In the genomic region with DNA sequence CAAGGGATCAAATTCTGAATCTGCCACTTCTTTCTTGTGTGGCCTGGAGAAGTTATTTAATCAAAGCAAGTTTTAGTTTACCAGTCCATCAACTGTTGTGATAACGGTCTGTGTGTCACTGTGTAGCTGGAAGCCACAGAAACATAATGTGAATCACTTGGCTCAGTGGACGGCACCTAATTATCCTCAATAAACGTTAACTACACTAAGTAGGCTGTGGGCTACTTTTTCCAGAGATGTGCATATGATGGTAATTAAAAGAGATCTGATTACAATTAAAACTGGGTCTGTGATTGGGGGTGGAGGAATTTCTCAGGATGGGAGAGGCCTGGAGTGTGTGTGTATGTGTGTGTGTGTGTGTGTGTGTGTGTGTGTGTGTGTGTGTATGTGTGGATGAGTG, we compare ENCODE assay signal across 23 mouse cellular contexts.
"Had no signal": no experiment of that assay in that cellular context is flagged by ENCODE, and none has a peak within 500 bp of the region (broad histone marks: within the 10 kb centered on the region; RNA-seq: fewer than 3 reads in every experiment).

No protein-coding gene starts in this region.

- H3K27ac ChIP-seq: heart, adult 2 months; heart, embryonic 13.5 days; heart, embryonic 15.5 days; hindbrain, embryonic 12.5 days; hindbrain, embryonic 15.5 days; hindbrain, postnatal 0 days; kidney, embryonic 15.5 days; kidney, postnatal 0 days; left cerebral cortex, adult 2 months; limb, embryonic 10.5 days; limb, embryonic 12.5 days had no signal

- H3K36me3 ChIP-seq: heart, embryonic 13.5 days; heart, embryonic 15.5 days; hindbrain, embryonic 12.5 days; hindbrain, embryonic 15.5 days; kidney, embryonic 15.5 days; limb, embryonic 10.5 days; limb, embryonic 12.5 days had no signal

- H3K4me2 ChIP-seq: heart, embryonic 11.5 days; heart, embryonic 13.5 days; heart, embryonic 15.5 days; hindbrain, embryonic 12.5 days; hindbrain, embryonic 15.5 days; kidney, embryonic 15.5 days; limb, embryonic 12.5 days; liver, embryonic 11.5 days had no signal

- H3K9me3 ChIP-seq: heart, embryonic 13.5 days; heart, embryonic 15.5 days; hindbrain, embryonic 12.5 days; hindbrain, embryonic 15.5 days; kidney, embryonic 15.5 days; limb, embryonic 10.5 days; limb, embryonic 12.5 days had no signal

- DNase-seq: gastrocnemius, postnatal 14 days; gastrocnemius, postnatal 36 days; heart, adult 2 months; heart, postnatal 14 days; heart, postnatal 36 days; kidney, adult 11 months; kidney, adult 2 months; kidney, adult 9 months; kidney, postnatal 14 days; liver had no signal

- H3K9ac ChIP-seq: heart, embryonic 13.5 days; heart, embryonic 15.5 days; hindbrain, embryonic 12.5 days; hindbrain, embryonic 15.5 days; kidney, embryonic 15.5 days; limb, embryonic 12.5 days had no signal

- ATAC-seq: hindbrain, postnatal 0 days; intestine, embryonic 16.5 days had no signal

- H3K27me3 ChIP-seq: heart, embryonic 13.5 days; heart, embryonic 15.5 days; hindbrain, embryonic 12.5 days; hindbrain, embryonic 15.5 days; kidney, embryonic 15.5 days; limb, embryonic 12.5 days had no signal

- H3K4me1 ChIP-seq: heart, embryonic 15.5 days; hindbrain, embryonic 12.5 days; hindbrain, embryonic 15.5 days; limb, embryonic 12.5 days had no signal

- H3K4me3 ChIP-seq: heart, adult 2 months; heart, embryonic 13.5 days; heart, embryonic 15.5 days; hindbrain, embryonic 12.5 days; hindbrain, embryonic 15.5 days; kidney, embryonic 15.5 days; left cerebral cortex, adult 2 months; limb, embryonic 10.5 days; limb, embryonic 12.5 days had no signal
